Mouse (Mus musculus) fat pad, adult 2 months (tissue): ENCODE data around the gene Zfp335.
"Not testable (repeated sequence)": the region's sequence is repeated elsewhere in the genome, so short reads cannot be mapped to it uniquely, and the experiment has no call there.

ENCODE experiments used
- DNase-seq: peaks from one replicate; pipeline ENCODE4 v3.0.0-alpha.2; 2011; ENCODE audit warnings: low read depth, low spot score; ENCODE audit errors: extremely low read depth

Zfp335 gene

GRCm38 (mm10) chr2:164871602-164872303 is 39.8 kb downstream of the Zfp335 start:
- no peak for DNase-seq

GRCm38 (mm10) chr2:164868491-164868890 is 43.1 kb downstream of the Zfp335 start:
- DNase-seq, result no peak

- no peak for DNase-seq
Measured at GRCm38 (mm10) chr2:164867566-164867965, 44.0 kb downstream of the Zfp335 start.

GRCm38 (mm10) chr2:164866741-164867551 is 44.6 kb downstream of the Zfp335 start:
- no peak for DNase-seq

GRCm38 (mm10) chr2:164864593-164864992 is 47.0 kb downstream of the Zfp335 start:
- no peak for DNase-seq

- not testable (repeated sequence) for DNase-seq
Measured at GRCm38 (mm10) chr2:164863411-164863810, 48.1 kb downstream of the Zfp335 start.

GRCm38 (mm10) chr2:164862179-164862861 is 49.2 kb downstream of the Zfp335 start:
- no peak for DNase-seq

GRCm38 (mm10) chr2:164861094-164861493 is 50.5 kb downstream of the Zfp335 start:
- no peak for DNase-seq

GRCm38 (mm10) chr2:164859640-164860432 is 51.7 kb downstream of the Zfp335 start:
- no peak for DNase-seq

GRCm38 (mm10) chr2:164859155-164859554 is 52.4 kb downstream of the Zfp335 start:
- DNase-seq, result no peak

- DNase-seq, result no peak
Measured at GRCm38 (mm10) chr2:164857842-164858553, 53.6 kb downstream of the Zfp335 start.

- DNase-seq, result no peak
Measured at GRCm38 (mm10) chr2:164857101-164857821, 54.3 kb downstream of the Zfp335 start, which contains the start of gene Pltp. Pltp (minus strand) TSS chr2:164857711.

- no peak for DNase-seq
Measured at GRCm38 (mm10) chr2:164856309-164857100, 55.1 kb downstream of the Zfp335 start.

GRCm38 (mm10) chr2:164855572-164855971 is 56.0 kb downstream of the Zfp335 start:
- DNase-seq, result not testable (repeated sequence)

GRCm38 (mm10) chr2:164850061-164850460 is 61.5 kb downstream of the Zfp335 start:
- no peak for DNase-seq

- DNase-seq, result no peak
Measured at GRCm38 (mm10) chr2:164845782-164846181, 65.8 kb downstream of the Zfp335 start.
